Mouse (Mus musculus) CH12F3 (cell line): Measurements from ENCODE around the gene Sez6l2.

Experiments used
- in situ Hi-C: fragments of 300-500 bp; cut with MboI; formaldehyde crosslinking; loops from 2 replicates; pipeline ENCODE4 v1.14.3; 2020; ENCODE audit warnings: low sequenced_read_pairs

Gene Sez6l2

GRCm38 (mm10) chr7:126959780-126960179, 9.4 kb downstream of the Sez6l2 start:
- in situ Hi-C loops, result no loop called here

- in situ Hi-C loops, result no loop called here
Observed at GRCm38 (mm10) chr7:126961095-126961494, 10.7 kb downstream of the Sez6l2 start.

- in situ Hi-C loops, result no loop called here
Observed at GRCm38 (mm10) chr7:126961965-126962364, 11.6 kb downstream of the Sez6l2 start.

- in situ Hi-C loops, result no loop called here
Observed at GRCm38 (mm10) chr7:126963548-126964286, 13.4 kb downstream of the Sez6l2 start.

- in situ Hi-C loops, result no loop called here
Observed at GRCm38 (mm10) chr7:126965568-126965967, 15.2 kb downstream of the Sez6l2 start.

- in situ Hi-C loops, result no loop called here
Observed at GRCm38 (mm10) chr7:126967361-126967760, 17.0 kb downstream of the Sez6l2 start.

- in situ Hi-C loops, result no loop called here
Observed at GRCm38 (mm10) chr7:126975493-126975892, 25.1 kb downstream of the Sez6l2 start.

GRCm38 (mm10) chr7:126975893-126975949, 25.4 kb downstream of the Sez6l2 start, which contains the start of gene Cdipt:
Gene Cdipt, plus strand, starts transcription at chr7:126975914.
- in situ Hi-C loops, result no loop called here

GRCm38 (mm10) chr7:126975950-126976866, 25.8 kb downstream of the Sez6l2 start, which contains the start of gene Cdiptos:
Gene Cdiptos, minus strand, starts transcription at chr7:126976098.
- in situ Hi-C loops, result no loop called here

GRCm38 (mm10) chr7:126976878-126977459, 26.6 kb downstream of the Sez6l2 start:
- in situ Hi-C loops, result no loop called here

- in situ Hi-C loops, result no loop called here
Observed at GRCm38 (mm10) chr7:126978841-126979240, 28.5 kb downstream of the Sez6l2 start.

- in situ Hi-C loops, result no loop called here
Observed at GRCm38 (mm10) chr7:126981601-126982000, 31.2 kb downstream of the Sez6l2 start.

- in situ Hi-C loops, result no loop called here
Observed at GRCm38 (mm10) chr7:126982054-126982453, 31.7 kb downstream of the Sez6l2 start.

- in situ Hi-C loops, result no loop called here
Observed at GRCm38 (mm10) chr7:126983113-126983512, 32.8 kb downstream of the Sez6l2 start.

- in situ Hi-C loops, result no loop called here
Observed at GRCm38 (mm10) chr7:126984667-126985444, 34.5 kb downstream of the Sez6l2 start.

- in situ Hi-C loops, result no loop called here
Observed at GRCm38 (mm10) chr7:126986319-126986718, 36.0 kb downstream of the Sez6l2 start.

- in situ Hi-C loops, result no loop called here
Observed at GRCm38 (mm10) chr7:126988816-126989215, 38.5 kb downstream of the Sez6l2 start.

GRCm38 (mm10) chr7:126996449-126996848, 46.1 kb downstream of the Sez6l2 start:
- in situ Hi-C loops, result no loop called here

- in situ Hi-C loops, result no loop called here
Observed at GRCm38 (mm10) chr7:126999568-126999967, 49.2 kb downstream of the Sez6l2 start.

GRCm38 (mm10) chr7:127003620-127004019, 53.3 kb downstream of the Sez6l2 start:
- in situ Hi-C loops, result no loop called here
